Mouse (Mus musculus): ENCODE data around the gene Bpifb4. TPM values are rescaled to one million over a fixed set of nuclear protein-coding genes. Genes with fewer than 3 reads are reported as not detected.

Gene Bpifb4
- polyA plus RNA-seq, 1 experiment from 2014 or later, result not detected

- no peak for ATAC-seq (ENCODE audit: low FRiP score, low read depth)
- Histone ChIP-seq H3K36me3 (no peaks in the 10 kb centered on the region), H3K9ac (no peak overlapping the region), H3K27ac (no peak overlapping the region), H3K4me1 (no peaks in the 10 kb centered on the region), H3K4me2 (replicated peaks) (no peak overlapping the region), H3K9me3 (no peaks in the 10 kb centered on the region), H3K4me3 (no peak overlapping the region), H3K27me3 (no peaks in the 10 kb centered on the region)
- WGBS, result 81% methylated on average over 8 of the region's 8 CpGs
Observed at GRCm38 (mm10) chr2:153944567-153944966, 6.6 kb downstream of the Bpifb4 start.

GRCm38 (mm10) chr2:153952897-153953296, 14.9 kb downstream of the Bpifb4 start:
- no peak overlapping the region for H3K27ac ChIP-seq
- 25% methylated on average over 6 of the region's 6 CpGs for WGBS
- H3K4me2 ChIP-seq (replicated peaks), result no peak overlapping the region
- no peak for ATAC-seq (ENCODE audit: low FRiP score, low read depth)
- no peak overlapping the region for H3K4me3 ChIP-seq
- H3K4me1 ChIP-seq, result no peaks in the 10 kb centered on the region
- no peak overlapping the region for H3K9ac ChIP-seq
- H3K36me3 ChIP-seq, result no peaks in the 10 kb centered on the region
- no peaks in the 10 kb centered on the region for H3K27me3 ChIP-seq
- H3K9me3 ChIP-seq, result no peaks in the 10 kb centered on the region

GRCm38 (mm10) chr2:153953836-153954235, 15.8 kb downstream of the Bpifb4 start:
- WGBS, result 9% methylated on average over 6 of the region's 6 CpGs
- H3K4me3 ChIP-seq, result no peak overlapping the region
- H3K4me2 ChIP-seq (replicated peaks), result 0 out of 2 replicates have a peak overlapping the region, but pooled peaks have one; percentile 28
- H3K27me3 ChIP-seq, result no peaks in the 10 kb centered on the region
- no peaks in the 10 kb centered on the region for H3K36me3 ChIP-seq
- no peak for ATAC-seq (ENCODE audit: low FRiP score, low read depth)
- no peaks in the 10 kb centered on the region for H3K4me1 ChIP-seq
- H3K9ac ChIP-seq, result no peak overlapping the region
- H3K27ac ChIP-seq, result no peak overlapping the region
- no peaks in the 10 kb centered on the region for H3K9me3 ChIP-seq

- Histone ChIP-seq H3K36me3 (no peaks in the 10 kb centered on the region), H3K4me2 (replicated peaks) (no peak overlapping the region), H3K9me3 (no peaks in the 10 kb centered on the region), H3K27ac (no peak overlapping the region), H3K4me1 (no peaks in the 10 kb centered on the region), H3K9ac (no peak overlapping the region), H3K4me3 (no peak overlapping the region), H3K27me3 (no peaks in the 10 kb centered on the region)
- ATAC-seq (ENCODE audit: low FRiP score, low read depth), result no peak
- 66% methylated on average over 4 of the region's 4 CpGs for WGBS
Observed at GRCm38 (mm10) chr2:153962821-153963331, 24.9 kb downstream of the Bpifb4 start.

- ATAC-seq (ENCODE audit: low FRiP score, low read depth), result no peak
- H3K4me3 ChIP-seq, result no peak overlapping the region
- H3K36me3 ChIP-seq, result no peaks in the 10 kb centered on the region
- no peak overlapping the region for H3K4me2 ChIP-seq (replicated peaks)
- 94% methylated on average over 1 of the region's 1 CpGs for WGBS
- no peaks in the 10 kb centered on the region for H3K27me3 ChIP-seq
- H3K9ac ChIP-seq, result no peak overlapping the region
- H3K4me1 ChIP-seq, result no peaks in the 10 kb centered on the region
- no peaks in the 10 kb centered on the region for H3K9me3 ChIP-seq
- H3K27ac ChIP-seq, result no peak overlapping the region
Observed at GRCm38 (mm10) chr2:153963334-153963733, 25.3 kb downstream of the Bpifb4 start.

GRCm38 (mm10) chr2:153970221-153970620, 32.2 kb downstream of the Bpifb4 start:
- H3K9ac ChIP-seq, result no peak overlapping the region
- H3K4me1 ChIP-seq, result no peaks in the 10 kb centered on the region
- H3K9me3 ChIP-seq, result no peaks in the 10 kb centered on the region
- no peak for ATAC-seq (ENCODE audit: low FRiP score, low read depth)
- H3K27me3 ChIP-seq, result no peaks in the 10 kb centered on the region
- no peaks in the 10 kb centered on the region for H3K36me3 ChIP-seq
- 83% methylated on average over 5 of the region's 5 CpGs for WGBS
- H3K4me3 ChIP-seq, result no peak overlapping the region
- H3K4me2 ChIP-seq (replicated peaks), result no peak overlapping the region
- no peak overlapping the region for H3K27ac ChIP-seq

GRCm38 (mm10) chr2:153974582-153974981, 36.6 kb downstream of the Bpifb4 start, which contains the start of gene Bpifa6:
TSS of gene Bpifa6 (plus strand) at chr2:153974945.
- Histone ChIP-seq H3K4me2 (replicated peaks) (no peak within 1 kb of the TSS), H3K27me3 (no peaks in the 10 kb centered on the region), H3K9me3 (no peaks in the 10 kb centered on the region), H3K27ac (no peak within 1 kb of the TSS), H3K4me3 (no peak within 1 kb of the TSS), H3K36me3 (no peaks in the 10 kb centered on the region), H3K4me1 (no peaks in the 10 kb centered on the region), H3K9ac (no peak within 1 kb of the TSS)
- ATAC-seq (ENCODE audit: low FRiP score, low read depth), result no peak
- 69% methylated on average over 5 of the region's 5 CpGs for WGBS

GRCm38 (mm10) chr2:153995770-153996169, 57.8 kb downstream of the Bpifb4 start:
- WGBS, result 4% methylated on average over 7 of the region's 7 CpGs
- ATAC-seq (ENCODE audit: low FRiP score, low read depth), result peak; percentile 44

GRCm38 (mm10) chr2:154000501-154000900, 62.5 kb downstream of the Bpifb4 start:
- H3K4me1 ChIP-seq, result 0 out of 2 replicates have a peak, but pooled peaks cover 3% of the 10 kb centered on the region
- no peaks in the 10 kb centered on the region for H3K27me3 ChIP-seq
- 84% methylated on average over 3 of the region's 3 CpGs for WGBS
- no peak overlapping the region for H3K4me3 ChIP-seq
- no peaks in the 10 kb centered on the region for H3K9me3 ChIP-seq
- H3K36me3 ChIP-seq, result no peaks in the 10 kb centered on the region
- no peak for ATAC-seq (ENCODE audit: low FRiP score, low read depth)
- H3K9ac ChIP-seq, result no peak overlapping the region
- no peak overlapping the region for H3K4me2 ChIP-seq (replicated peaks)
- no peak overlapping the region for H3K27ac ChIP-seq

More at GRCm38 (mm10) chr2:153995770-153996169, 57.8 kb downstream of the Bpifb4 start:
- Histone ChIP-seq H3K9me3 (no peaks in the 10 kb centered on the region), H3K4me1 (0 out of 2 replicates have a peak, but pooled peaks cover 3% of the 10 kb centered on the region), H3K27me3 (no peaks in the 10 kb centered on the region), H3K9ac (no peak overlapping the region), H3K4me3 (no peak overlapping the region), H3K27ac (no peak overlapping the region), H3K4me2 (replicated peaks) (no peak overlapping the region), H3K36me3 (no peaks in the 10 kb centered on the region)

GRCm38 (mm10) chr2:154001056-154001455, 63.0 kb downstream of the Bpifb4 start:
- Histone ChIP-seq H3K4me1 (0 out of 2 replicates have a peak, but pooled peaks cover 1% of the 10 kb centered on the region), H3K9me3 (no peaks in the 10 kb centered on the region), H3K4me3 (no peak overlapping the region), H3K9ac (no peak overlapping the region), H3K27me3 (no peaks in the 10 kb centered on the region), H3K4me2 (replicated peaks) (no peak overlapping the region), H3K27ac (no peak overlapping the region), H3K36me3 (no peaks in the 10 kb centered on the region)
- ATAC-seq (ENCODE audit: low FRiP score, low read depth), result no peak

GRCm38 (mm10) chr2:154004456-154004855, 66.4 kb downstream of the Bpifb4 start:
- no peak for ATAC-seq (ENCODE audit: low FRiP score, low read depth)
- Histone ChIP-seq H3K27ac (no peak overlapping the region), H3K4me1 (no peaks in the 10 kb centered on the region), H3K9me3 (no peaks in the 10 kb centered on the region), H3K4me3 (no peak overlapping the region), H3K9ac (no peak overlapping the region), H3K27me3 (no peaks in the 10 kb centered on the region), H3K36me3 (no peaks in the 10 kb centered on the region), H3K4me2 (replicated peaks) (no peak overlapping the region)
- WGBS, result 86% methylated on average over 1 of the region's 1 CpGs

- no peak for ATAC-seq (ENCODE audit: low FRiP score, low read depth)
Observed at GRCm38 (mm10) chr2:154005094-154005493, 67.1 kb downstream of the Bpifb4 start.

GRCm38 (mm10) chr2:154005734-154006133, 67.7 kb downstream of the Bpifb4 start:
- no peak for ATAC-seq (ENCODE audit: low FRiP score, low read depth)
- WGBS, result 85% methylated on average over 4 of the region's 4 CpGs
- Histone ChIP-seq H3K9ac (no peak overlapping the region), H3K4me1 (no peaks in the 10 kb centered on the region), H3K27me3 (no peaks in the 10 kb centered on the region), H3K36me3 (no peaks in the 10 kb centered on the region), H3K9me3 (no peaks in the 10 kb centered on the region), H3K4me3 (no peak overlapping the region), H3K27ac (no peak overlapping the region), H3K4me2 (replicated peaks) (no peak overlapping the region)

More at GRCm38 (mm10) chr2:154005094-154005493, 67.1 kb downstream of the Bpifb4 start:
- Histone ChIP-seq H3K27me3 (no peaks in the 10 kb centered on the region), H3K36me3 (no peaks in the 10 kb centered on the region), H3K9me3 (no peaks in the 10 kb centered on the region), H3K27ac (no peak overlapping the region), H3K4me2 (replicated peaks) (no peak overlapping the region), H3K9ac (no peak overlapping the region), H3K4me1 (no peaks in the 10 kb centered on the region), H3K4me3 (no peak overlapping the region)
- WGBS, result 76% methylated on average over 1 of the region's 1 CpGs
